Mouse (Mus musculus) ES-Bruce4 (cell line): ENCODE measurements around the gene Arl15.

Experiments
- CTCF ChIP-seq: IDR thresholded peaks from one replicate; pipeline ENCODE4 v1.8.1; 2011; ENCODE audit warnings: low read depth, low read length
- EP300 ChIP-seq: IDR thresholded peaks from 2 replicates; pipeline ENCODE4 v1.6.1; 2011; ENCODE audit warnings: low read depth, low read length; ENCODE audit not compliant: insufficient read depth
- POLR2A ChIP-seq: IDR thresholded peaks from one replicate; pipeline ENCODE4 v1.8.1; 2011; ENCODE audit warnings: low read length; ENCODE audit not compliant: insufficient read depth

DNA sequence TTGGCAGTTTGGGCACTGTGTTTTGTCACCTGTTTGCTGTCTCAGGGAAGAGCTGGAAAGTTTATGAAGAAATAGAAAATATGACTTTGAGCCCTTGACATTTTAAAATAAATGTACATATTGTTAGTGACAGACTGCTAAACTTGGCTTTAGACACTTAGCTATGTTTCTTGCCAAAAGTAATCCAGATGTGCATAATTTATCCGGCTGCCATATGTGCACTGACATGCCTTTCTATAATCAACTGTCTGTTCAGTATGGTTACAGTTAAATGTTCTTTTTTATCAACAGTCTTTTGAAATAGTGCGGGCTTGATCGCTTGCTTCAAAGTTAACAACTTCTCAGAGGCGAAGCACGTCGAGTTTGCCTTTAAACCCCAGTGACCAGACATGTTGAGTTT, 209.9 kb downstream of the Arl15 start:
- no peak for TF ChIP-seq POLR2A
- TF ChIP-seq EP300 = no peak
- no peak for TF ChIP-seq CTCF
